Mouse (Mus musculus) MEL-GATA-1-ER (cell line): ENCODE results near the gene Gm10300.
A peak's percentile ranks its signal among the peaks of the same experiment; 100 is the strongest.

Experiments
- DNase-seq: peaks from one replicate; pipeline ENCODE4 v3.0.0-alpha.2; 2012; ENCODE audit warnings: low read depth; ENCODE audit errors: extremely low read depth

Gene Gm10300

GRCm38 (mm10) chr4:132051321-132052275 lies 22.9 kb upstream of the Gm10300 start:
- no peak for DNase-seq

GRCm38 (mm10) chr4:132057311-132057710 lies 17.2 kb upstream of the Gm10300 start:
- DNase-seq, result no peak

GRCm38 (mm10) chr4:132059541-132059940 lies 15.0 kb upstream of the Gm10300 start:
- DNase-seq, result no peak

GRCm38 (mm10) chr4:132060040-132060832 lies 14.3 kb upstream of the Gm10300 start:
- DNase-seq, result no peak

- no peak for DNase-seq
Observed at GRCm38 (mm10) chr4:132062289-132062688, 12.2 kb upstream of the Gm10300 start.

GRCm38 (mm10) chr4:132062934-132063884 lies 11.3 kb upstream of the Gm10300 start:
- DNase-seq, result no peak

- no peak for DNase-seq
Observed at GRCm38 (mm10) chr4:132064550-132064949, 9.9 kb upstream of the Gm10300 start.

GRCm38 (mm10) chr4:132065578-132065977 lies 8.9 kb upstream of the Gm10300 start:
- DNase-seq, result no peak

GRCm38 (mm10) chr4:132066101-132066773 lies 8.3 kb upstream of the Gm10300 start:
- no peak for DNase-seq

GRCm38 (mm10) chr4:132067112-132067937 lies 7.2 kb upstream of the Gm10300 start:
- DNase-seq, result no peak

- no peak for DNase-seq
Observed at GRCm38 (mm10) chr4:132067938-132068235, 6.6 kb upstream of the Gm10300 start.

GRCm38 (mm10) chr4:132071674-132072073 lies 2.8 kb upstream of the Gm10300 start:
- DNase-seq, result no peak

- DNase-seq, result no peak
Observed at GRCm38 (mm10) chr4:132072156-132072555, 2.3 kb upstream of the Gm10300 start.

- no peak for DNase-seq
Observed at GRCm38 (mm10) chr4:132072946-132073345, 1.6 kb upstream of the Gm10300 start.

- DNase-seq, result peak; percentile 97
Observed at GRCm38 (mm10) chr4:132074933-132075769, 654 bp downstream of the Gm10300 start, which contains the start of gene Epb41. Gene Epb41 (minus strand): TSS chr4:132075321.

GRCm38 (mm10) chr4:132075796-132076195 lies 1.3 kb downstream of the Gm10300 start:
- no peak for DNase-seq

- peak; percentile 99 for DNase-seq
Observed at GRCm38 (mm10) chr4:132076480-132077405, 2.2 kb downstream of the Gm10300 start.

- DNase-seq, result peak; percentile 98
Observed at GRCm38 (mm10) chr4:132077445-132077844, 2.9 kb downstream of the Gm10300 start.
